Comparison of ENCODE assay signal across 9 mouse cellular contexts in genomic region chr1:166127719-166128118, GRCm38 (mm10). TPM values are rescaled to one million over a fixed set of nuclear protein-coding genes. Genes with fewer than 3 reads are reported as not detected.
A peak's percentile ranks its signal among the peaks of the same experiment; 100 is the strongest.
DNase-seq lines count a peak whose midpoint lies in the region; ATAC-seq and TF ChIP-seq lines count a peak whose summit lies in the region.
"Had no signal": no experiment of that assay in that cellular context is flagged by ENCODE, and none has a peak within 500 bp of the region (broad histone marks: within the 10 kb centered on the region; RNA-seq: fewer than 3 reads in every experiment).

Dusp27 (minus strand) TSS chr1:166127922.

- H3K9ac ChIP-seq in intestine, postnatal 0 days (ENCODE audit: low read depth, low read length) = no peak within 1 kb of the TSS

- peaks cover 7% of the 10 kb centered on the region for H3K4me1 ChIP-seq in intestine, postnatal 0 days (replicated peaks; ENCODE audit: control insufficient read depth, insufficient read depth, low read length)

- no peak within 1 kb of the TSS for H3K4me3 ChIP-seq in intestine, postnatal 0 days (ENCODE audit: low read depth, low read length)

- H3K36me3 ChIP-seq in intestine, postnatal 0 days (ENCODE audit: control insufficient read depth, insufficient read depth) = no peaks in the 10 kb centered on the region
- H3K36me3 ChIP-seq: G1E had no signal

- DNase-seq in 3T3-L1 (ENCODE audit: low read depth, low spot score) = peak; percentile 33
- peak; percentile 69 for DNase-seq in embryo, embryonic 10.5 days (ENCODE audit: low spot score)
- DNase-seq in heart, adult 18-20 months = peak; percentile 36 to 47
- no peak for DNase-seq in right cerebral cortex, postnatal 36 days (ENCODE audit: low spot score in 2 of 2)
- no peak for DNase-seq in adrenal gland, postnatal 14 days
- DNase-seq in adrenal gland, postnatal 25 days = no peak
- no peak for DNase-seq in urinary bladder, postnatal 4 days (ENCODE audit: low spot score in 2 of 2)

- H3K27ac ChIP-seq in intestine, postnatal 0 days (ENCODE audit: low read depth, low read length) = no peak within 1 kb of the TSS

- H3K9me3 ChIP-seq in intestine, postnatal 0 days (ENCODE audit: control insufficient read depth) = no peaks in the 10 kb centered on the region
- H3K9me3 ChIP-seq: G1E had no signal

- ATAC-seq in intestine, postnatal 0 days = no peak

- TF ChIP-seq CTCF in intestine, postnatal 0 days (IDR thresholded peaks at IDR 0.05; ENCODE audit: low read depth) = no peak

- H3K4me2 ChIP-seq in intestine, postnatal 0 days (replicated peaks; ENCODE audit: low read depth) = peak within 1 kb of the TSS; percentile 37

- 57% methylated on average over 4 of the region's 4 CpGs for WGBS in intestine, postnatal 0 days

- H3K27me3 ChIP-seq in intestine, postnatal 0 days (replicated peaks; ENCODE audit: control insufficient read depth, insufficient read depth, low read length) = no peaks in the 10 kb centered on the region

RNA-seq across cellular contexts. Expression of gene Dusp27, which starts in this region (rescaled TPM):
- 10 to 100 TPM; 34.7 to 40.0 TPM for total RNA-seq in heart, adult 18-20 months (2021)
- 0.61 and 0.99 TPM in 2 replicates for polyA plus RNA-seq in intestine, postnatal 0 days (2015; fragmentation: Nextera tagmentation; extraction: Ambion mirVana)
- total RNA-seq in adrenal gland, postnatal 14 days (2021) = 0.07 and 0.26 TPM in 2 replicates
- total RNA-seq in adrenal gland, postnatal 25 days (2021) = not detected in 2 replicates
- polyA plus RNA-seq: G1E had no signal

Comparison
In these comparisons a context has a peak if more than half of its experiments do, and no peak if none do; other contexts are left out.
1. RNA of gene Dusp27 (total RNA-seq): 34.7 to 40.0 TPM in heart, adult 18-20 months; 0.07 to 0.26 TPM in adrenal gland, postnatal 14 days and not detected in adrenal gland, postnatal 25 days; every median in the first group is over 10 times any median in the second.
2. DNase-seq: peak in 3T3-L1 (single experiment), embryo, embryonic 10.5 days (single experiment) and heart, adult 18-20 months (2 of 2); none in right cerebral cortex, postnatal 36 days (0 of 2), adrenal gland, postnatal 14 days (single experiment), adrenal gland, postnatal 25 days (single experiment) and urinary bladder, postnatal 4 days (0 of 2).